Mouse (Mus musculus) heart, postnatal 0 days (tissue): Measurements from ENCODE around the gene Tstd2. TPM values are rescaled to one million over a fixed set of nuclear protein-coding genes. Genes with fewer than 3 reads are reported as not detected.

Experiments
- ATAC-seq: fragments of 200-750 bp; cut with Nextera tagmentation; 2 replicates; pipeline ENCODE4 v1.8.0; 2017; ENCODE audit warnings: low read depth, moderate number of reproducible peaks, moderate library complexity; ENCODE audit not compliant: insufficient read depth
- DNase-seq: peaks from one replicate; pipeline ENCODE4 v3.0.0-alpha.2; 2016; ENCODE audit warnings: low spot score
- H3K27ac ChIP-seq: fragments of 300-500 bp; sonication (generic); 2 replicates; pipeline ENCODE4 v1.5.1; 2014; ENCODE audit warnings: low read depth, mild to moderate bottlenecking
- H3K27me3 ChIP-seq: fragments of 300-500 bp; sonication (generic); 2 replicates; pipeline ENCODE4 v1.6.1; 2014; ENCODE audit warnings: low read length, mixed read lengths; ENCODE audit not compliant: control insufficient read depth, insufficient read depth
- H3K36me3 ChIP-seq: fragments of 300-500 bp; sonication (generic); replicated peaks from 2 replicates; pipeline ENCODE4 v1.6.1; 2014; ENCODE audit warnings: low read length, mixed read lengths; ENCODE audit not compliant: control insufficient read depth, insufficient read depth
- H3K4me1 ChIP-seq: fragments of 300-500 bp; sonication (generic); 2 replicates; pipeline ENCODE4 v1.6.1; 2014; ENCODE audit warnings: antibody characterized with exemption; ENCODE audit not compliant: control insufficient read depth, insufficient read depth
- H3K4me2 ChIP-seq: fragments of 300-500 bp; sonication (generic); 2 replicates; pipeline ENCODE4 v1.6.1; 2014; ENCODE audit warnings: low read depth, mild to moderate bottlenecking, low read length, moderate library complexity
- H3K4me3 ChIP-seq: fragments of 300-500 bp; sonication (generic); 2 replicates; pipeline ENCODE4 v1.5.1; 2014; ENCODE audit warnings: low read depth, low read length
- H3K9ac ChIP-seq: fragments of 300-500 bp; sonication (generic); replicated peaks from 2 replicates; pipeline ENCODE4 v1.6.1; 2014; ENCODE audit warnings: low read depth, low read length, mixed read lengths
- H3K9me3 ChIP-seq: fragments of 300-500 bp; sonication (generic); replicated peaks from 2 replicates; pipeline ENCODE4 v1.6.1; 2016; ENCODE audit warnings: low read length; ENCODE audit not compliant: control insufficient read depth
- CTCF ChIP-seq: IDR thresholded peaks from 2 replicates; pipeline ENCODE4 v1.5.1; 2016; ENCODE audit warnings: antibody characterized with exemption, control low read depth, low read depth
- EP300 ChIP-seq: IDR thresholded peaks from 2 replicates; pipeline ENCODE4 v1.6.1; 2016; ENCODE audit warnings: antibody characterized with exemption, low read depth
- WGBS: fragments of 180-500 bp; shearing (Covaris S2); extraction: QIAGEN DNeasy Blood & Tissue Kit; methylation state at CpG from one replicate; pipeline ENCODE4 v1.1.7; 2014; 5-methylcytosine and 5-hydroxymethylcytosine counted together
- polyA plus RNA-seq: library from polyadenylated mRNA; unstranded; fragments of >200 nt; fragmentation: Nextera tagmentation; extraction: Ambion mirVana; gene quantifications from 2 replicates; pipeline ENCODE4 v1.2.1, GENCODE M21; 2015
- total RNA-seq: library from RNA; depleted of rRNA; stranded (reverse); fragments of >200 nt; gene quantifications from 2 replicates; pipeline ENCODE4 v1.2.3, GENCODE M21; 2014; ENCODE audit warnings: low replicate concordance

The Tstd2 gene
- total and polyA plus RNA-seq, 2 experiments from 2014 or later: 15.3 to 16.4 TPM

DNA sequence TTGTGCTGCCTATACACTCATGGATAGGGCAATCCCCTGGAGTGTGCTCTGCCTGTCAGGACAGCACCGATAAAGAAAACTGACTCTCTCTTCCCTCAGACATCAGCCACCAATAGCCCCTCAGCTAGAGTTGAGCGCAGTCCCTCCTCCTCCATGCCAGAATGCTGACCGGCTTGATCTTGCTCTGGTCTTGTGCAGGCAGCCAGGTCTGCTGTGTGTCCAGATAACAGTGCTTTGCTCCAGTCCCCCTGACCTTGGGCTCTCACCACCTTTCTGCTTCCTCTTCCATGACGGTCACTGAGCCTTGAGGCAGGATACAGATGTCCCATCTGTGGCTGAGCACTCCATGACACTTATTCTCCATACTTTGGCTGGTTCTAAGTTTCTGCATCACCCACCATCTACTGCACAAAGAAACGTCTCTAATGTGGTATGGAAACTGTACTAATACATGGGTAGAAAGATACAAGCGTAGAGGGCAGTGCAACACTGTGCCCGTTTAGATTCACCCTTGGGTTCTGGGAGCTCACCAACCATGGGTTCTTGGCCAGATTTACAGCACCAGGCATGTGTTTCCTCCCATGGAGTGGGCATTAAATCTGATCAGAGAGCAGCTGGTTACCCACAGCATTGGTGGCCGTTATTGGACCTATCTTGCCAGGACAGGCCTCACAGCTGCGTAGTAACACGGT, 36.3 kb downstream of the Tstd2 start:
- Histone ChIP-seq H3K27me3 (no peaks in the 10 kb centered on the region), H3K9ac (no peak overlapping the region), H3K4me1 (0 out of 2 replicates have a peak, but pooled peaks cover 3% of the 10 kb centered on the region), H3K9me3 (no peaks in the 10 kb centered on the region), H3K4me3 (no peak overlapping the region), H3K27ac (no peak overlapping the region), H3K4me2 (no peak overlapping the region), H3K36me3 (peaks cover 59% of the 10 kb centered on the region)
- ATAC-seq (peak; percentile 59), DNase-seq (peak; percentile 27)
- WGBS: 75% methylated on average over 10 of the region's 10 CpGs
- no peak for TF ChIP-seq EP300
- no peak for TF ChIP-seq CTCF

DNA sequence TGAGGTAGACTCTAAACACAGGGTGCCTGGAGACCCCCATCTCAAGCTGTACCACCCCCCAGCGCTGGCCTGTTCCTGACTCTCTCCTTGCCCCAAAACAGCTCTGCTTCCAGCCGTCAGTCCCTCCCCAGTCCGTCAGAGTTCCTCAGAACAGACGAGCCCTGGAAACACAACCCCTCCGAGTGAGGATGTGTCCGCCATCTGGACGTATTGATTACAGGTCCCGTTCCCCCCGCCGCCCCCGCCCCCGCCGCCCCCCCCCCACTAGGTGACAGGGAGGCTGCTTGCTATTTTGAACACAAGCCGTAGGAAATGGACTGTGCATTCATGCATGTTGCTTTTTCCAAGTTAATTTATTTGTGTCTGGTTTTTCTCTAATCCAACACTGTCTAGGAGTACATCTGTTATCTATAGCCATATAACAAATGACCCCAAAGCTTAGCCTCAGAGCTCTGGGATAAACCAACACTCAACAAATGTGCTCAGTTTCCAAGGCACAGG, 37.2 kb downstream of the Tstd2 start:
- ATAC-seq (no peak), DNase-seq (no peak)
- H3K36me3 ChIP-seq: peaks cover 59% of the 10 kb centered on the region
- 0 out of 2 replicates have a peak, but pooled peaks cover 3% of the 10 kb centered on the region for H3K4me1 ChIP-seq
- no peak overlapping the region for H3K9ac ChIP-seq
- no peak overlapping the region; the same call in 1 of the 2 replicates for H3K27ac ChIP-seq
- WGBS: 31% methylated on average over 14 of the region's 14 CpGs
- H3K4me2 ChIP-seq: no peak overlapping the region
- no peaks in the 10 kb centered on the region for H3K9me3 ChIP-seq
- H3K27me3 ChIP-seq: no peaks in the 10 kb centered on the region
- TF ChIP-seq CTCF (no peak), EP300 (no peak)
- no peak overlapping the region for H3K4me3 ChIP-seq

DNA sequence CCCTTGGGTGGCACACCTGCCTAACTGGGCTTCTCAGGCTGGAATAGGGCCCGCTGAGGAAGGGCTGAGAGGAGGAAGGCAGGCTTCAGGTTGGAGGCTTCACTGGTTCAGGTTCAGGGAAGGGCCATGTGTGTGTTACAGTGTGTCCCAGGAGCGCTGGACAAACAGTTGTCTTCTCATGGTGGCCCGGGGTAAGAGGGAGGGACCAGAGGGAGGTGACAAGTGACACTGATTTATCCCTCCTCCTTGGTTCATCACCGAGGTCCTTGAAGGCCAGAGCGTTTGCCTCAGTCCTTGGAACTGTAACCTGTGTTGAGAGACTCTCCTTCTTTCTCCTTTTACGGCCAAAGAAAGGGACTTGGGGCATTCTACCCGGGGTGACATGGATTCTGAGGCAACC, 38.0 kb downstream of the Tstd2 start:
- Histone ChIP-seq H3K9ac (no peak overlapping the region), H3K36me3 (peaks cover 65% of the 10 kb centered on the region)
- 0 out of 2 replicates have a peak, but pooled peaks have one; percentile 0 for ATAC-seq

DNA sequence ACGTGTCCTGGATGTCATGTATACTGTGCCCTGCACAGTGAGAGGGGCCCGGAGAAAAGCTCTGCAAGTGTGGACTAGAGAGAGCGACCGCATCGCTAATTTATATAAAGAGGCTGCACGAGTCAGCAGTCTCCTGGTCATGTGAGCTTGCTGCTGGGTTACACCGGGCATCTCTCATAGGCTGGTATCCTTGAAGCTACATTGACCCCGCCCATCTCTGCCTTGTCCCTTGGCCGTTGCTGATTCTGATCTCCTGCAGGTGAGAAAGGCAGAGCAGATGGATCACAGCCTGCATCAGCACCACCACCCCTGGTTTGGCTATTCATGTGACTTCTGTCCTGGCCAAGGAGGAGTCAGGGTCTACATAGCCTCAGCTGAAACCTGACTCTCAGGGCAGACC, 39.4 kb downstream of the Tstd2 start:
- H3K27ac ChIP-seq: no peak overlapping the region
- no peak overlapping the region for H3K4me3 ChIP-seq
- no peak overlapping the region for H3K9ac ChIP-seq
- 69% methylated on average over 9 of the region's 9 CpGs for WGBS
- no peak for DNase-seq
- peaks cover 57% of the 10 kb centered on the region for H3K36me3 ChIP-seq
- no peaks in the 10 kb centered on the region for H3K27me3 ChIP-seq
- TF ChIP-seq EP300 (no peak), CTCF (no peak)
- H3K4me1 ChIP-seq: peaks cover 3% of the 10 kb centered on the region; the same call in 1 of the 2 replicates
- H3K9me3 ChIP-seq: no peaks in the 10 kb centered on the region
- no peak overlapping the region for H3K4me2 ChIP-seq
- ATAC-seq: no peak

More for the DNA sequence above, 38.0 kb downstream of the Tstd2 start:
- no peak for DNase-seq
- H3K9me3 ChIP-seq: no peaks in the 10 kb centered on the region
- no peaks in the 10 kb centered on the region for H3K27me3 ChIP-seq
- 0 out of 2 replicates have a peak, but pooled peaks cover 3% of the 10 kb centered on the region for H3K4me1 ChIP-seq
- 31% methylated on average over 7 of the region's 7 CpGs for WGBS
- H3K4me3 ChIP-seq: no peak overlapping the region
- H3K27ac ChIP-seq: peak overlapping the region; percentile 53
- no peak overlapping the region for H3K4me2 ChIP-seq
- TF ChIP-seq EP300 (no peak), CTCF (no peak)

DNA sequence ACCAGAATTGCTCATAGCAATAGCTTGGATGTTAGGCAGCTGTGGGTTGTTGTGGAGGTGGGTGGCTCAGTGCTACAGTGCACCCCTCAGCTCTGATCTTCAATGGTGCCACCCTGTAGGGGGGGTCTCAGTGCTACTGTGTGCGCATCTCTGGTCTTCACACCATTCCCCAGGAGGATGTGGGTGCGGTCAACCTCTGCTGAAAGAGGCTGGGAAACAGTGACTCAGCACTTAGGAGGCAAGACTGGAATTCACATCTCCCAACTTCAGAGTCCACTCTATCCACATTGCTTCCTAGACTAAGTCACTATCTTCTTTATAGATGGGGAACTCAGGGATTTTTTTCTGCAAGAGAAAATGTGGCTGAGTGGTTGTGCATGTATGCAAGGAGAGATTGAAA, 40.9 kb downstream of the Tstd2 start:
- Histone ChIP-seq H3K27me3 (no peaks in the 10 kb centered on the region), H3K4me1 (peaks cover 3% of the 10 kb centered on the region; the same call in 1 of the 2 replicates)
- no peak for DNase-seq

DNA sequence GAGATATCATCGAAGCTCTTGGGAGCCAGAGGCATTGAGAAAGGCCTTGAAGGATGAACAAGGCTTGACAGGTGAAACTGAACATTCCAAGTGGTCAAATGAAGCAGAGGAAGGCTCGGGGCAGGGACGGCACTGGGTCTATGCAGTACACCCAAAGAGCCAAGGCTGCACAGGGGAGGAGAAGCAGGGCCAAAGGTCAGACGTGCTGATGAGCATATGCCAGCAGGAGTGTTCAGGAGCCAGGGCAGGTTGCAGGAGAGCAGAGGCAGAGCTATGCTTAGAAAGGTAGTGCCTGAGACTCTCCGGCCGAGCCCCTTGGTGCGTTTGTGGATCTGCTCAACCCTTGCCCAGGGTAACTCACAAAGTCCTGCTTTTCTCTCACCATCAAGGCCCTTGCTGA, 41.9 kb downstream of the Tstd2 start:
- TF ChIP-seq EP300: no peak
- TF ChIP-seq CTCF: no peak
- Histone ChIP-seq H3K4me2 (no peak overlapping the region), H3K9me3 (no peaks in the 10 kb centered on the region), H3K4me3 (no peak overlapping the region), H3K27me3 (no peaks in the 10 kb centered on the region), H3K4me1 (peaks cover 3% of the 10 kb centered on the region; the same call in 1 of the 2 replicates), H3K36me3 (peaks cover 56% of the 10 kb centered on the region), H3K27ac (no peak overlapping the region), H3K9ac (no peak overlapping the region)
- ATAC-seq (no peak), DNase-seq (no peak)
- 88% methylated on average over 7 of the region's 7 CpGs for WGBS

More for the DNA sequence above, 40.9 kb downstream of the Tstd2 start:
- Histone ChIP-seq H3K27ac (no peak overlapping the region), H3K9me3 (no peaks in the 10 kb centered on the region), H3K9ac (no peak overlapping the region), H3K4me3 (no peak overlapping the region), H3K4me2 (no peak overlapping the region), H3K36me3 (peaks cover 55% of the 10 kb centered on the region)
- TF ChIP-seq CTCF (no peak), EP300 (no peak)
- ATAC-seq: no peak
- 91% methylated on average over 2 of the region's 2 CpGs for WGBS
